Mouse (Mus musculus) liver, embryonic 13.5 days (tissue): ENCODE data around the gene Rtn4r. TPM values are rescaled to one million over a fixed set of nuclear protein-coding genes. Genes with fewer than 3 reads are reported as not detected.

ENCODE experiments used
- ATAC-seq: fragments of 200-750 bp; cut with Nextera tagmentation; 2 replicates; pipeline ENCODE4 v1.8.0; 2017; ENCODE audit warnings: low read depth, mild to moderate bottlenecking, moderate number of reproducible peaks, moderate library complexity
- DNase-seq: peaks from one replicate; pipeline ENCODE4 v3.0.0; 2022
- H3K27ac ChIP-seq: fragments of 300-500 bp; sonication (generic); 2 replicates; pipeline ENCODE4 v1.5.1; 2015; ENCODE audit warnings: moderate library complexity, mild to moderate bottlenecking, inconsistent platforms
- H3K27me3 ChIP-seq: fragments of 300-500 bp; sonication (generic); 2 replicates; pipeline ENCODE4 v1.6.1; 2015; ENCODE audit warnings: mild to moderate bottlenecking, inconsistent platforms
- H3K36me3 ChIP-seq: fragments of 300-500 bp; sonication (generic); 2 replicates; pipeline ENCODE4 v1.6.1; 2015; ENCODE audit warnings: mild to moderate bottlenecking, inconsistent platforms
- H3K4me1 ChIP-seq: fragments of 300-500 bp; sonication (generic); replicated peaks from 2 replicates; pipeline ENCODE4 v1.6.1; 2015; ENCODE audit warnings: inconsistent platforms
- H3K4me2 ChIP-seq: fragments of 300-500 bp; sonication (generic); 2 replicates; pipeline ENCODE4 v1.6.1; 2015; ENCODE audit warnings: inconsistent platforms, mild to moderate bottlenecking, moderate library complexity
- H3K4me3 ChIP-seq: fragments of 300-500 bp; sonication (generic); replicated peaks from 2 replicates; pipeline ENCODE4 v1.5.1; 2015; ENCODE audit warnings: mild to moderate bottlenecking, inconsistent platforms
- H3K9ac ChIP-seq: fragments of 300-500 bp; sonication (generic); 2 replicates; pipeline ENCODE4 v1.6.1; 2015; ENCODE audit warnings: mild to moderate bottlenecking, inconsistent platforms
- H3K9me3 ChIP-seq: fragments of 300-500 bp; sonication (generic); replicated peaks from 2 replicates; pipeline ENCODE4 v1.6.1; 2016; ENCODE audit warnings: inconsistent platforms
- WGBS: fragments of 180-500 bp; shearing (Covaris S2); methylation state at CpG from one replicate; pipeline ENCODE4 v1.1.7; 2015; ENCODE audit not compliant: insufficient replicate concordance; 5-methylcytosine and 5-hydroxymethylcytosine counted together
- polyA plus RNA-seq: library from polyadenylated mRNA; unstranded; fragments of >200 nt; fragmentation: Nextera tagmentation; extraction: Ambion mirVana; gene quantifications from 2 replicates; pipeline ENCODE4 v1.2.1, GENCODE M21; 2015

Rtn4r gene
- polyA plus RNA-seq, 1 experiment from 2014 or later, result 0.33 TPM

DNA sequence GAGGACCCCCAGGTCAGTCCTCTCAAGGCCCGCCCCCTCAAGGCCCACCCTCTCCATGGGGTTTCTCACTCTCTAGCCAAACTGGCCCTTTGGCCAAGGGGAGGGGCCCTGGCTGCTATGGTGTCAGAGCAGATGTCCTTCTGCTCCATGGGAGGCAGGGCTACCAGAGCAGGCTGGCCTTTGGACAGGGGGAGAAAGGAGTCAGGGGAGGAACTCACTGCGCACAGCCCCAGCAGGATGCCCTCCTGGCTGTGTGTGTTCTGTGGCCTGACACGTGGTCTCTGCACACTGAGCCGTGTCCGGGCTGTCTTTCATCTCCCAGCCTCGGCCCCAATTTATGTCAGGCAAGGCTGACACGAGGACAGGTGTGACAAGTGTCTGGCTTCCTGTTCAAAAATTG lies 8.6 kb downstream of the Rtn4r start:
- Histone ChIP-seq H3K4me2 (no peak overlapping the region), H3K9me3 (no peaks in the 10 kb centered on the region), H3K36me3 (no peaks in the 10 kb centered on the region), H3K9ac (no peak overlapping the region), H3K4me1 (peaks cover 17% of the 10 kb centered on the region), H3K4me3 (no peak overlapping the region), H3K27me3 (0 out of 2 replicates have a peak, but pooled peaks cover 5% of the 10 kb centered on the region), H3K27ac (peak overlapping the region; percentile 39; the same call in 1 of the 2 replicates)
- DNase-seq (peak; percentile 12), ATAC-seq (peak; percentile 90)
- 57% methylated on average over 7 of the region's 7 CpGs for WGBS

DNA sequence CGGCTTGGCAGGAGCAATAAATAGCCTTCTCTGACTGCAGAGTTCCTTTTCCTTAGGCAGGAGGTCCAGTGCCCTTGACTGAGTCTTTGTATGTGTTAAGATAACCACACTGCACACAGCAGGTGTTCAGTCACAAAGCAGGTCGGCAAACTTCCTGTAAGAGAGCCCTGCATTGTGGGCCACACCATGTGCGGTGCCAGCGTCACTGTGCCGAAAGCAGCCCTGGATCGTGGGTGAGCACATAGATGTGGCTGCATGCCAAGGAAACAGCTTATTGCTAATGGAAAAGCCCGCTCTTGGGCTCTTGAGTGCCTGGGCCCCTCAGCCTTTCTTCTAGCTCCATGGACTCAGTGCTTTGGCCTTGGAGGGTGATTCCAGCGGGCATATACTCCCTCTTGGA lies 16.8 kb downstream of the Rtn4r start:
- H3K36me3 ChIP-seq, result no peaks in the 10 kb centered on the region
- ATAC-seq, result no peak
- H3K4me1 ChIP-seq, result no peaks in the 10 kb centered on the region
- H3K9me3 ChIP-seq, result no peaks in the 10 kb centered on the region
- H3K9ac ChIP-seq, result no peak overlapping the region
- no peak for DNase-seq
- no peak overlapping the region for H3K4me2 ChIP-seq
- H3K4me3 ChIP-seq, result no peak overlapping the region
- WGBS, result 69% methylated on average over 8 of the region's 8 CpGs
- H3K27me3 ChIP-seq, result no peaks in the 10 kb centered on the region
- H3K27ac ChIP-seq, result no peak overlapping the region

DNA sequence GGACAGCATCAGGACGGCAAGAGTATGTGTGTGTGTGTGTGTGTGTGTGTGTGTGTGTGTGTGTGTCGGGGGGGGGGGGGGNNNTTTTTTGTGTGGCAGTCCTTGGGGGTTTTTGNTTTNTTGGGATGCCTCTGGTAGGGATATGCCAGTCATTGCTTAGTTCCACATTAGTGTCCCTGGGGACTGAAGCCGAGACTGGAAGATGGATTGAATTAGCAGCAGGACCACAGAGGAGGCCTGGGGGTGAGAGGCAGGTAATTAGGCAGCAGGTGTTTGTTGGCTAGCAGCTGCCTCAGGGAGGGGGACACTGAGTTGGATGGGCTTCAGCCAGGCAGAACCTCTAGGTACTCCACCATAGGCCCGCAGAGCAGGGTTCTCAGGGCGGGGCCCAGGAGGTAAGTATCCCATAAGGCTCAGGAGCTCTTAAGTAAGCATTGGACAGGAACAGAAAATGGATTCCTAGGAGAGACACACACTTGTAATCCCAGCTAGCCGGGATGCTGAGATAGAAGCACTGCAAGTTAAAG lies 18.0 kb downstream of the Rtn4r start:
- no peak for ATAC-seq
- no peak overlapping the region for H3K27ac ChIP-seq

DNA sequence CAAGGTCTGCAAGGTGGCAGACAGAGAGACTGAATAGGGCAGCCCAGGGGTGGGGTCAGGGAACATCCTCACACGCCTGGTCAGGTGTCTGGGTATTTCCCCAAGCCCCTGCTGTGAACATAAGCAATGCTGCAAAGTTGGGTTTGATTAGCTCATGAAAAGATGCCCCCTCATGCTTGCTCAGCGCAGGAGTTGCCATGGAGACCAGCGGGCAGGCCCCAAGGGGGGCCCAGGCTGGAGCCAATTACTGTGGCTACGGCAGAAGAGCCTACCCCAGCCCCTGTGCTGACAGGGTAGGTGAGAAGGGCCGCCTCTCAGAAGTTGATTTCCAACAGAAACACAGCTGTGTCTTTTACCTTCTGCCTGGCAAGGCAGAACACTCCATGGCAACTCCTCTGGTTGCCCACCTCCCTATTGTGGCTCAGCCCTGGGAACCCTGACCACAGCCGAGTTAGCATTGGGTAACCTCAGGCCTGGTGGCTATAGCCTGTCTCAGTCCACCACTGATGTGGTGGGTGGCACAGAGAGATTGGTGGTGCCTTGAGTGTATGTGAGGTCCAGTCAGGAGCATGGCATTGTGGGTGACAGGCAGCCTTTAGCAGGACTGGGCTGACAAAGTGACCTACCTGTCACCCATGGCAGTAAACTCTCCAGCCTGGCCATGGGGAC lies 20.9 kb downstream of the Rtn4r start:
- H3K4me2 ChIP-seq, result no peak overlapping the region
- no peak overlapping the region for H3K4me3 ChIP-seq
- no peaks in the 10 kb centered on the region; the same call in 1 of the 2 replicates for H3K4me1 ChIP-seq
- 35% methylated on average over 6 of the region's 6 CpGs for WGBS
- DNase-seq, result no peak
- no peaks in the 10 kb centered on the region for H3K9me3 ChIP-seq
- H3K36me3 ChIP-seq, result no peaks in the 10 kb centered on the region
- ATAC-seq, result no peak
- no peaks in the 10 kb centered on the region for H3K27me3 ChIP-seq
- no peak overlapping the region for H3K9ac ChIP-seq
- no peak overlapping the region for H3K27ac ChIP-seq

More for the DNA sequence above, 18.0 kb downstream of the Rtn4r start:
- Histone ChIP-seq H3K36me3 (no peaks in the 10 kb centered on the region), H3K4me1 (no peaks in the 10 kb centered on the region), H3K4me2 (no peak overlapping the region), H3K4me3 (no peak overlapping the region), H3K9me3 (no peaks in the 10 kb centered on the region), H3K9ac (no peak overlapping the region), H3K27me3 (no peaks in the 10 kb centered on the region)
- no peak for DNase-seq
- 58% methylated on average over 5 of the region's 6 CpGs for WGBS

DNA sequence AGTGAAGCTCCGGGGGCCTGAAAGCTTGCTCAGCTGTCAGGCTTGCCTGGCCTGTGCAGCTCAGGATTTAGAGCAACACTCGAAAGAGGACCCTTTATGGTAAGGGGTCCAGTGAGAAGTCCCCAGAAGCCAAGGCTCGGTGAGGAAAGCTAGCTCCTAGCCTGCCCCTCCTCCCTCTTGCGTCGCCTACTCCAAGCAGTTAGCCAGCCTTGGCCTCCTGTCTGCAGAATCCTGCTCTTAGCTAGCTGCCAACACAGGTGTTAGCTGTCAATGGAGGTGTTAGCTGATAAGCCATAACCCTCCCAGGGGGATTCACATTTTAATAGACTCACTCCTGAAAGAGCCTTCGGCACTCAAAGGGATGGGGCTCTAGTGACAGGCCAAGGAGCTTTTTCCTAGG lies 21.8 kb downstream of the Rtn4r start:
- no peaks in the 10 kb centered on the region for H3K36me3 ChIP-seq

DNA sequence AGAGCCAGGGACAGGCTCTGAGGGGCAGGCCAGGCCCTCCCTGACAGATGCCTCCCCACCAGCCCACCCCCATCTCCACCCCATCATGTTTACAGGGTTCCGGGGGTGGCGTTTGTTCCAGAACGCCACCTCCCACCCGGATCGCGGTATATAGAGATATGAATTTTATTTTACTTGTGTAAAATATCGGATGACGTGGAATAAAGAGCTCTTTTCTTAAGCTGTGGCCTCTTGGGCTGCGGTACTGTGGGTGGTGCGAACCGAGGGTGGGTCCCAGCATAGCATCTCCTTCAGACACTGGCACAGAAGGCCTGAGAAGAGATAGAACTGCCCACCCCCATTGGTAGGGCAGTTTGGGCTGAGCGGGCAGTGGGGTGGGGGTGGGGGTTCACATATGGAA lies 24.7 kb downstream of the Rtn4r start:
- H3K9me3 ChIP-seq, result no peaks in the 10 kb centered on the region
- no peak overlapping the region for H3K4me2 ChIP-seq
- H3K9ac ChIP-seq, result no peak overlapping the region
- WGBS, result 78% methylated on average over 12 of the region's 12 CpGs
- H3K27me3 ChIP-seq, result no peaks in the 10 kb centered on the region
- peaks cover 12% of the 10 kb centered on the region for H3K4me1 ChIP-seq
- no peak for DNase-seq
- no peaks in the 10 kb centered on the region for H3K36me3 ChIP-seq
- no peak overlapping the region for H3K4me3 ChIP-seq
- ATAC-seq, result no peak
- H3K27ac ChIP-seq, result no peak overlapping the region

More for the DNA sequence above, 21.8 kb downstream of the Rtn4r start:
- H3K9ac ChIP-seq, result no peak overlapping the region
- H3K9me3 ChIP-seq, result no peaks in the 10 kb centered on the region
- no peaks in the 10 kb centered on the region for H3K27me3 ChIP-seq
- 64% methylated on average over 6 of the region's 6 CpGs for WGBS
- H3K27ac ChIP-seq, result no peak overlapping the region
- no peak for ATAC-seq
- H3K4me1 ChIP-seq, result no peaks in the 10 kb centered on the region; the same call in 1 of the 2 replicates
- H3K4me3 ChIP-seq, result no peak overlapping the region
- no peak overlapping the region for H3K4me2 ChIP-seq
- DNase-seq, result no peak

DNA sequence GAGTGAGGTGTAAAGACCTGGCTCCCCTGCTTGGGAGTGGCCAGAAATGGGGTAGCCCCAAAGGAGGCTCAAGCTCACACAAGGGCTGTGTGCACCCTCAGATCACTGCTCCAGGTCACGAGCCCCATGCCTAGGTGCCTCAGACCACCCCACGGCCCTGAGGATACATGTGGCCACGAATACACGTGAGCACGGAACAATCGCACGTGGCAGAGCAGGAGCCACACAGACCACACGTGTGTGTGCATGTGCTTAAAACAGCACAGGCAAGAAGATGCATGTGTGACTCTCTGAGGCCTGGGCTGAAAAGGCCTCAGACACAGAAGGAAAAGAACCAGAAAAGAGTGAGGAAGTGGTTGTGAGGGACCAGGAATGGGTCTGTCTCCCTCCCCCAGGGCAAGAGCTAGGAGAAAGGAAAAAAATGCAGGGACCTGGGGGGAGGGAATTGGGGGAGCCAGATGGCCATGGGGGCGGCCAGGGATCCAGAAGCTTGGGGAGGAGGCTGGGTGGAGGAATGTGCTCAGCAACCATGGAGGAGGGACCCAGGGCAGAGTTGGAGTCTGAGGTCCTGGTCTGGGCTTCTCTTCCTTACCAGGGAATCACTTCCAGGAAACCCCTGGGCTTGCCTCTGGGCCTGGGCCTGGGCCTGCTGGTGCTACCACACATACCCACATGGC lies 25.5 kb downstream of the Rtn4r start:
- Histone ChIP-seq H3K4me2 (no peak overlapping the region), H3K27ac (no peak overlapping the region), H3K36me3 (no peaks in the 10 kb centered on the region), H3K27me3 (no peaks in the 10 kb centered on the region), H3K4me3 (no peak overlapping the region), H3K9me3 (no peaks in the 10 kb centered on the region), H3K4me1 (peaks cover 12% of the 10 kb centered on the region), H3K9ac (no peak overlapping the region)
- 73% methylated on average over 9 of the region's 9 CpGs for WGBS
- DNase-seq, result no peak
- no peak for ATAC-seq

DNA sequence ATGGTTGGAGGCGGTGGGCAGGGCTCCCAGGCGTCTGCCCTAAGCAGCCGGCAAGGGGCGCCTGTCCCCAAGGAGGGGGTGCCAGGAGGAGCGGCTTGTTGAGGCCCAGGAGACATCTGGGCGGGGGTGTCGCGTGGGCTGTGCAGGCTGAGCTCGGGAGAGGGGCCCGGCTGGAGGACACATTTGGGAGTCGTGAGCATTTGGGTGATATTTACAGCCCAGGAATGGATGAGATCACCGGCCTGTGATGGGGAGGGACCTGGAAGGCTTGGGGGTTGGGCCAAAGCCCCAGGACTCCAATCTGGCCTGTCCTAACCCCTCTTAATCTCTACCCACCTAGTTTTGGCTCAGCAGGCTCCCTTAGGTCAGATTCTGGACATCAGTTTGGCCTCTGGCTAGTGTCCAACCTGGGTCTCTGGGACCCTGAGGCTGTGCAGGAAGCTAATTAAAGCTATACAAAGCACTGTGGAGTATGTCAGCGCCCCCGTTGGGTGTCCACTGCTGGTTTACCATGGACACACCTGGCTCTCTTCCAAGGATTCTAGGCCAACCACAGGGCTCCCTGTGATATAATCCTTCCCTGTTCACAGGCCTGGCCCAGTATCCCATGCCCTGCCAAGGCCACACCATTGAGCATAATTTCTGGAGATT lies 27.2 kb downstream of the Rtn4r start:
- ATAC-seq (no peak), DNase-seq (no peak)
- Histone ChIP-seq H3K4me2 (no peak overlapping the region), H3K4me1 (peaks cover 20% of the 10 kb centered on the region), H3K9me3 (no peaks in the 10 kb centered on the region), H3K4me3 (no peak overlapping the region), H3K36me3 (no peaks in the 10 kb centered on the region), H3K9ac (no peak overlapping the region), H3K27me3 (no peaks in the 10 kb centered on the region), H3K27ac (no peak overlapping the region)
- 57% methylated on average over 14 of the region's 14 CpGs for WGBS

DNA sequence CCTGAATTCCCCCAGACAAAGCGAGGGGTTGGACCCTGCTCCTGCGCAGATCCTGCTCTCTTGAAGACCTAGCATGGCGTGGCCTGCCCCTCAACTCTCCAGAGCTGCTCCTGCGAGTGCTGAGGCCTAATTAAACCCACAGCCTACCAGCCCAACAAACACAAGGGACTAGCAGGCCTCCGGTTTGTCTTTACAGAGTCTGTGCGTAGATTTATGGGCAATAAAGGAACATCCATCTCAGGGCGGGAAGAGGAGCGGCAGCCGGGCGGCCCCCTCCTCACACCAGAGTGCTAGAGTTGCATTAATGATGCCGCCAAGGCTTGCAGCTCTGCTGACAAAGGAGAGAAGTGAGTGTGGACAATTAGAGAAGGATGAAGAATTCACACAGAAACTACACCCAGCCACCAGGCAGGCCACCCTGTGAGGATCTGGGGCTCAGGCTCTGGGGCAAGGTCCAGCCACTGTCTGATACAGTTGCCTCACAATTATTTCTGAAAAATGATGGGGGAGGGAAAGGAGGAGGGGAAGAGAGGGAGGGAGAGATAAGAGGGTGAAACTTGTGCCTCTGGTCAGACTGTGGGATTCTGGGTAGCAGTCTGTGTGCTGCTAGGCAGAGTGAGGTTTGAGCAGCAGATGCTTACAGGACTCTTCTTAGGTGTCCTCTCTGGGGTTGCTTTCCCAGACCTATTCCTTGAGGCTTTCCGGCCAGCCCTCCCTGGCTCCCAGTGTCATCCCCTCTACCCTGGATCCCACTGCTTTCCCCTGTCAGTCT lies 29.3 kb downstream of the Rtn4r start:
- H3K4me2 ChIP-seq, result no peak overlapping the region
- no peak overlapping the region for H3K27ac ChIP-seq
- H3K4me1 ChIP-seq, result peaks cover 27% of the 10 kb centered on the region; the same call in 1 of the 2 replicates
- ATAC-seq, result no peak
- 77% methylated on average over 12 of the region's 12 CpGs for WGBS
- H3K4me3 ChIP-seq, result no peak overlapping the region
- DNase-seq, result no peak
- no peaks in the 10 kb centered on the region for H3K36me3 ChIP-seq
- no peaks in the 10 kb centered on the region for H3K9me3 ChIP-seq
- no peak overlapping the region for H3K9ac ChIP-seq
- no peaks in the 10 kb centered on the region for H3K27me3 ChIP-seq

DNA sequence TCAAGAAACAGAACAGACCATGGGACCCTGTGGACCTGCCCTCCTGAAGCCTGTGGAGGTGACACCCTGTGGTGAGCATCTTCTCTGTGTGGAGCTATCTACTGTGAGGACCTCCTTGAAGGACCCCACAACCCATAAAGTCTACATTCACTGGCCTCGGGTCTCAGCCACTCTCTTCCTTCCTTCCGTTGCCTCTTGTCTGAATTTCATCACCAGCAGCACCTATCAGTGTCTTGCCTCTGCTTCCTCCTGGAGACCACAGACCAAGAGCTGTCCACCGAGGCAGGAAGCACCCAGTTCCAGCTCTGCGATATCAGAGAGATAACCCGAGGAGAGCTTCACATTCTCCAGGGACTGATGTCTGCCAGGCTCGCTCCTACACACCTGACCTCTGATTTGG lies 31.8 kb downstream of the Rtn4r start:
- ATAC-seq, result peak; percentile 39
- H3K27me3 ChIP-seq, result no peaks in the 10 kb centered on the region
- H3K9me3 ChIP-seq, result no peaks in the 10 kb centered on the region
- DNase-seq, result no peak
- no peak overlapping the region for H3K27ac ChIP-seq
- H3K4me2 ChIP-seq, result no peak overlapping the region
- H3K4me1 ChIP-seq, result peaks cover 30% of the 10 kb centered on the region; the same call in 1 of the 2 replicates
- WGBS, result 9% methylated on average over 6 of the region's 6 CpGs
- no peak overlapping the region for H3K9ac ChIP-seq
- no peaks in the 10 kb centered on the region for H3K36me3 ChIP-seq
- no peak overlapping the region for H3K4me3 ChIP-seq

DNA sequence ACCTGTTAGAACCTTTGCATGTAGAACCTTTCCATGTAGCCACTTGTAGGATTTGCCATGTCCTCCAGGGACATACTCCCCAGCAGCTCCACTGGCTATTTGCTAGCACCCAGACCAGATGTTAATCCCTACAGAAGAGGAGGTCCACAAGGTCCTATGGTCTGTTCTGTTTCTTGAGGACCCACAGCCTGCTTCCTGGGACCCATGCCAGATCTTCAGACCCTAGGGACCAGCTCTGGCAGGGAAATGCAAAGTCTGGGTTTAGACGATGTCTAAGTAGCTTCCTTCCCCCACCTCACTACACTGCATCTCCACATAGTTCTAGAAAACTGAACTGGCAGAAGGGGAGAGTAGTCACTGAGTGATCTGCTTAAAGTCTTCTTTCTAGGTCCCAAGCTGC lies 32.3 kb downstream of the Rtn4r start:
- WGBS, result 22% methylated on average over 1 of the region's 1 CpGs
- DNase-seq, result no peak

More for the DNA sequence above, 32.3 kb downstream of the Rtn4r start:
- Histone ChIP-seq H3K9ac (no peak overlapping the region), H3K27me3 (no peaks in the 10 kb centered on the region), H3K9me3 (no peaks in the 10 kb centered on the region), H3K4me2 (no peak overlapping the region), H3K27ac (no peak overlapping the region), H3K4me1 (peaks cover 30% of the 10 kb centered on the region; the same call in 1 of the 2 replicates), H3K36me3 (no peaks in the 10 kb centered on the region), H3K4me3 (no peak overlapping the region)
- ATAC-seq, result no peak
